Mouse (Mus musculus): ENCODE data around the gene Aanat. TPM values are rescaled to one million over a fixed set of nuclear protein-coding genes. Genes with fewer than 3 reads are reported as not detected.
A peak's percentile ranks its signal among the peaks of the same experiment; 100 is the strongest.

The Aanat gene
- polyA plus RNA-seq, 1 experiment from 2014 or later, result not detected

DNA sequence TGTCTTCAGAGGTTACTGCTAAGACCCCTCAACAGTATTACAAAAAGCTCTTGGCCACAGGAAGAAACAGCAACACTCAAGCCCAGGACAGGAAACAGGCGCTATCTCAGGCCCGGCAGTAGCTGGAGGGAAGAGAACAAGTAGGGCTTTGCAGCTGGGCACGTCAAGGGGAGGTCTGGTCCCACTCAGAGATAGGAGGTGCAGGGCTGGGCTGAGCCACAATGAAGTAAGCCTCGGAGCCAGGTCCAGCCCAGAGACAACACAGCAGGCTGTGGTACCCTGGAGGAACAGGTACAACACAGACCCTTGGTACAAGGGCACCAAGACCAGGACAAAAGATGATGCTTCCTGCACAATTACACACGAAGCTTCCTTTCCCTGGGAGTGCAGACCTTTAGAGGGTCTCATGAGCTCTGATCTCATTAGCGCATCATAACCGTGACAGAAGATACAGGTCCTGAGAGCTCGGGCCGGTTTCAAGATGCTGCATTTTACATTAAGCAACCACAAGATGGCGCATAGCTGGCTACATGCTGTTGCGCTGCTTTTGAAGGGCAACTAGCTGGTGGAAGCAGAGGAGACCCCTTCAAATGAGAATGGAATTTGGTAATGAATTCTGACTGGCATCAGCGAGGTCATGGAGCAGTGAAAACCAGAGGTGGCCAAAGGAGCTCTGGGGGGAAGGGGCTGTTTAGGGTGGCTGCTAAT is 31.9 kb upstream of the Aanat start:
- Histone ChIP-seq H3K9me3 (ENCODE audit: low read length) (no peaks in the 10 kb centered on the region), H3K9ac (replicated peaks) (no peak overlapping the region), H3K27me3 (ENCODE audit: insufficient read depth, low read length) (no peaks in the 10 kb centered on the region), H3K27ac (ENCODE audit: low read depth) (no peak overlapping the region), H3K4me2 (ENCODE audit: low read depth, low read length) (no peak overlapping the region), H3K4me3 (ENCODE audit: low read depth, low read length) (no peak overlapping the region), H3K36me3 (replicated peaks; ENCODE audit: insufficient read depth, low read length) (no peaks in the 10 kb centered on the region), H3K4me1 (ENCODE audit: insufficient read depth) (peaks cover 38% of the 10 kb centered on the region)
- 23% methylated on average over 12 of the region's 12 CpGs for WGBS (ENCODE audit: insufficient replicate concordance)
- TF ChIP-seq EP300 (IDR thresholded peaks at IDR 0.05; ENCODE audit: low read depth), result no peak
- TF ChIP-seq CTCF (IDR thresholded peaks at IDR 0.05; ENCODE audit: low read depth), result peak; percentile 85
- ATAC-seq, result no peak
- peak; percentile 49 for DNase-seq

- Histone ChIP-seq H3K4me3 (ENCODE audit: low read depth, low read length) (no peak overlapping the region), H3K4me1 (ENCODE audit: insufficient read depth) (peaks cover 25% of the 10 kb centered on the region), H3K27ac (ENCODE audit: low read depth) (no peak overlapping the region), H3K4me2 (ENCODE audit: low read depth, low read length) (no peak overlapping the region), H3K9ac (replicated peaks) (no peak overlapping the region), H3K36me3 (replicated peaks; ENCODE audit: insufficient read depth, low read length) (no peaks in the 10 kb centered on the region), H3K9me3 (ENCODE audit: low read length) (no peaks in the 10 kb centered on the region), H3K27me3 (ENCODE audit: insufficient read depth, low read length) (no peaks in the 10 kb centered on the region)
- no peak for DNase-seq
- WGBS (ENCODE audit: insufficient replicate concordance), result 37% methylated on average over 1 of the region's 1 CpGs
- no peak for TF ChIP-seq CTCF (IDR thresholded peaks at IDR 0.05; ENCODE audit: low read depth)
- TF ChIP-seq EP300 (IDR thresholded peaks at IDR 0.05; ENCODE audit: low read depth), result no peak
- no peak for ATAC-seq
These were observed 30.7 kb upstream of the Aanat start for GRCm38 (mm10) chr11:116555572-116555971.

DNA sequence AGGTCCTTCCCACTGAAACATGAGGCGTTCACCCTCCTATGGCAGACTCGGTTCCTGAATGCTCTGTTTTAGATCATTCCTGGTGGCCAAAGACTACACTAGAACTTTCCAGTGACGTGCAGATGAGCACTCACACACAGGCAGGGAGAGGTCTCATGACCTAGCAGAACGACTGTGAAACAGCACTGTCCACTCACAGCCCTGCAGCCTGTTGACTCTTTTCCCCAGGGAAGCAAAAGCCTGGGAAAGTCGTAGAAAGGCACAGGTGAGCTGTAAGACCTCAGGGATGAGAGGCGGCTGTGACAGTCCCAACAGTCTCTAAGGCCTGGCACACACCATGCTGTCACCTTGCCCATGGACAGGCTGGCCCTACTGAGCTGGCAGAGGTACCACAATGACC is 29.9 kb upstream of the Aanat start:
- Histone ChIP-seq H3K9ac (replicated peaks) (no peak overlapping the region), H3K4me1 (ENCODE audit: insufficient read depth) (peaks cover 18% of the 10 kb centered on the region), H3K36me3 (replicated peaks; ENCODE audit: insufficient read depth, low read length) (no peaks in the 10 kb centered on the region), H3K27me3 (ENCODE audit: insufficient read depth, low read length) (no peaks in the 10 kb centered on the region), H3K9me3 (ENCODE audit: low read length) (no peaks in the 10 kb centered on the region), H3K27ac (ENCODE audit: low read depth) (no peak overlapping the region), H3K4me2 (ENCODE audit: low read depth, low read length) (no peak overlapping the region), H3K4me3 (ENCODE audit: low read depth, low read length) (no peak overlapping the region)
- no peak for DNase-seq
- 59% methylated on average over 6 of the region's 6 CpGs for WGBS (ENCODE audit: insufficient replicate concordance)
- TF ChIP-seq EP300 (IDR thresholded peaks at IDR 0.05; ENCODE audit: low read depth) (no peak), CTCF (IDR thresholded peaks at IDR 0.05; ENCODE audit: low read depth) (no peak)
- no peak for ATAC-seq

DNA sequence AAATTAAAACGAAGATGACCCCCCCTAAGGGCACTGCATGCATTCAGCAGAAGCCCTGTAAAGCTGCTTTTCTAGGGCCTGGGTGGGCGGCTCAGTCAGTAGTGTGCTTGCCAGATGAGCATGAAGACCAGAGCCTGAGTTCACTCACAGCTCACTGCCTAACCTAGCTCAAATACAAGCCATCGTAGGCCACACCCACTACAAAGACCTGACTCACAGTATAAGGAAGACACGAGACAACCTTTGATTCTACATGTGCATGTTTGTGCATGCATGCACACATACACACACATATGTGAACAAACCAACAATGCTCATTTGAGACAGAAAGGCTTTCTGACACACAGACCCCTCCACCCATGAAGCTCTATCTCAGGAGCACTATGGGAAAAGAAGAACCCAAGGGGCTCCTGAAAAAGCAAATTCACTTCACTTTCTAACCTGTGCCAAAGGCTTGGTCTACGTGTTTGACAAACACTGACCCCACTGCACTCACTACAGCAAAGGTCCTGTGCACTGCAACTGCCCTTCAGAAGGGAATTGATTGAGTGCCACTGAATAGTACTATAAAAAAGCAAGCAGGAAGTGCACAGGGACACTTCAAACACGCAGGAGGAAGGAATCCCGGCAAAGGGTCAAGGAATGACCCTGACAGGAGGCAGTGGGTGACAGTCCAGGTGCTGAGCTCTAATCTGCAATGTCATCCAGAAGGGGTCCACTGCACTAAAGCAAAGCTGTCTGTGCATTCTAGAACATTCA is 20.8 kb upstream of the Aanat start:
- H3K36me3 ChIP-seq (replicated peaks; ENCODE audit: insufficient read depth, low read length), result peaks cover 2% of the 10 kb centered on the region; the same call in 1 of the 2 replicates
- ATAC-seq, result peak; percentile 47; the same call in 1 of the 2 replicates
- WGBS (ENCODE audit: insufficient replicate concordance), result 57% methylated on average over 7 of the region's 7 CpGs
- TF ChIP-seq EP300 (IDR thresholded peaks at IDR 0.05; ENCODE audit: low read depth) (no peak), CTCF (IDR thresholded peaks at IDR 0.05; ENCODE audit: low read depth) (no peak)
- H3K4me1 ChIP-seq (ENCODE audit: insufficient read depth), result peaks cover 12% of the 10 kb centered on the region
- no peak overlapping the region for H3K9ac ChIP-seq (replicated peaks)
- H3K4me3 ChIP-seq (ENCODE audit: low read depth, low read length), result no peak overlapping the region
- DNase-seq, result no peak
- no peaks in the 10 kb centered on the region for H3K27me3 ChIP-seq (ENCODE audit: insufficient read depth, low read length)
- no peaks in the 10 kb centered on the region for H3K9me3 ChIP-seq (ENCODE audit: low read length)
- no peak overlapping the region for H3K4me2 ChIP-seq (ENCODE audit: low read depth, low read length)
- no peak overlapping the region for H3K27ac ChIP-seq (ENCODE audit: low read depth)

DNA sequence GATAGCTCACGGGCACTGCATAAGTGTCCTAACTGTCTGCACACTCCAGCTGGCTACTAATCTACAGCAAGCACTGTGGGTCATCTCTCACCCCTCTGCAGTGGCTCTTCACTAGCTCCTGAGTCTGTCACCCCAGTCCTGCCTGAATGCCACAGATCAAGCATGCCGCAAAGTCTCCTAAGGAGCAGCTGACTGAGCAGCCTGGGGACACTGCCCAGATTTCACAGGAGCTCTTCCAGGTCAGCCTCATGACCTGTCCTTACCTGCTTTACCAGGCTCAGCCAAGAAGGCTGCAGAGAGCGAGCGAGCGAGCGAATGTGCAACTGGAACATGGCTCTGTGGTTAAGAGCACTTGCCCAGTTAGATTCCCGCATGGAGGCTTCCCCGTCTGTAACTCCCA is 18.7 kb upstream of the Aanat start:
- no peak overlapping the region for H3K27ac ChIP-seq (ENCODE audit: low read depth)
- H3K9ac ChIP-seq (replicated peaks), result no peak overlapping the region
- H3K4me1 ChIP-seq (ENCODE audit: insufficient read depth), result peaks cover 26% of the 10 kb centered on the region
- H3K27me3 ChIP-seq (ENCODE audit: insufficient read depth, low read length), result no peaks in the 10 kb centered on the region
- no peak overlapping the region for H3K4me3 ChIP-seq (ENCODE audit: low read depth, low read length)
- 96% methylated on average over 8 of the region's 8 CpGs for WGBS (ENCODE audit: insufficient replicate concordance)
- peaks cover 8% of the 10 kb centered on the region; the same call in 1 of the 2 replicates for H3K36me3 ChIP-seq (replicated peaks; ENCODE audit: insufficient read depth, low read length)
- ATAC-seq (no peak), DNase-seq (no peak)
- TF ChIP-seq CTCF (IDR thresholded peaks at IDR 0.05; ENCODE audit: low read depth) (no peak), EP300 (IDR thresholded peaks at IDR 0.05; ENCODE audit: low read depth) (no peak)
- no peaks in the 10 kb centered on the region for H3K9me3 ChIP-seq (ENCODE audit: low read length)
- no peak overlapping the region for H3K4me2 ChIP-seq (ENCODE audit: low read depth, low read length)

DNA sequence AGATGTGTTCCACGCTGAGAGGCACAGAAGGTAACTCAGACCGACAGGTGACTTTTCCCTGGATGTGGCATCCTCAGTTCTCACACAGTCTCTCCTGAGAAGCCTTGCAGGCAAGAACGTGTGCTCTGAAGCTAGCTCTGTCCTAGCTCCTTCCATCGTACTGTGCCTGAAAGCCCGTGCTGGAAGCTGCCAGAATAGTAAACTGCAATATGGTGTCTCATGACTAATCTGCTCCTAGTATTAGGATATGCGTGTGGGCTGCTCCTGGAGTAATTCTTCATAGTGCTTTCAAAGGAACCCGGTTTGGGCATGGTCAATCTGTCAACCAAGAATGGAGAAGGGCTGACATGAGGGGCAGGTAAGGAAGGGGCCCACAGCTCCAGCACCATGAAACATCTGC is 15.4 kb upstream of the Aanat start:
- DNase-seq (no peak), ATAC-seq (no peak)
- no peak overlapping the region for H3K4me3 ChIP-seq (ENCODE audit: low read depth, low read length)
- no peak for TF ChIP-seq EP300 (IDR thresholded peaks at IDR 0.05; ENCODE audit: low read depth)
- no peak for TF ChIP-seq CTCF (IDR thresholded peaks at IDR 0.05; ENCODE audit: low read depth)
- H3K4me1 ChIP-seq (ENCODE audit: insufficient read depth), result peaks cover 47% of the 10 kb centered on the region
- WGBS (ENCODE audit: insufficient replicate concordance), result 89% methylated on average over 7 of the region's 7 CpGs
- H3K9ac ChIP-seq (replicated peaks), result peak overlapping the region; percentile 6; the same call in 1 of the 2 replicates
- H3K9me3 ChIP-seq (ENCODE audit: low read length), result no peaks in the 10 kb centered on the region
- H3K4me2 ChIP-seq (ENCODE audit: low read depth, low read length), result no peak overlapping the region
- 0 out of 2 replicates have a peak, but pooled peaks cover 6% of the 10 kb centered on the region for H3K36me3 ChIP-seq (replicated peaks; ENCODE audit: insufficient read depth, low read length)
- H3K27me3 ChIP-seq (ENCODE audit: insufficient read depth, low read length), result no peaks in the 10 kb centered on the region
- no peak overlapping the region for H3K27ac ChIP-seq (ENCODE audit: low read depth)

Measured in liver, postnatal 0 days (tissue).